Mouse (Mus musculus): ENCODE measurements around the gene Amh.

DNA sequence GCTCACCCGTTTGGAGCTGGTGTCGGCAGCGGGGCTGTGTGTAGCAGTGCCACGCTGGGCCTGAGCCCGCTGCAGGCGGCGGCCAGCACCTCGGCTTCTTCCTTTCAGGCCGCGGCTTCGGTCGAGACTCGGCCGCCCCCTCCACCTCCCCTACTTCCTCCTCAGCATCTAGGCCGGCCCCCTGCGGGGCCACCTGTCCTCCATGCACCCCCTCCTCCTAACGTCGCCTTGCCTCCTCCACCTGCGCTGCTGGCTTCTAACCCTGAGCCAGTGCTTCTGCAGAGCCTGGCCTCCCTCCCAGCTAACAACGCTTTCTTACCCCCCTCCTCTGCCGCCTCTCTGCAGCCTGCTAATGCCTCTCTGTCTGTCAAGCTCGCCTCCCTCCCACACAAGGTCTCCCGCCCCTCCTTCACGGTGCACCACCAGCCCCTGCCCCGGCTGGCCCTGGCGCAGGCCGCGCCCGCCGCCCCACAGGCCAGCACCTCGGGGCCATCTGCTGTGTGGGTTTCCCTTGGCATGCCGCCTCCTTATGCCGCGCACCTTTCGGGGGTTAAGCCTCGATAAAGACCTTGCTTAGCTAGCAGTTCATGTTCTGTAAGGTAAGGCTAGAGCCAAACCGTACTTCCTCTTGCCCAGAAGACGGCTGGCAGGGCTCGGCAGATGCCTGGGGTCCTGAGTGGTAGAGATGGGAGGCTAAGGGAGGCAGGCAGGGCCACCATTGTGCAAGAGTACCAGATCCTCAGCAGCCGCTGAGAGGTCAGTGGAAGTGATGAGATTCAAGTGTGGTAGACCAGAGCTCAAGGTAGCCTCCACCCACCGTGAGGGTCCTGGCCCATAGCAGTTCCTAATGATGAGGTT lies 12.6 kb upstream of the Amh start:
- TF ChIP-seq CTCF (IDR thresholded peaks at IDR 0.05; ENCODE audit: low read depth) (no peak), EP300 (IDR thresholded peaks at IDR 0.05; ENCODE audit: low read depth) (no peak)

Data from heart, postnatal 0 days (tissue).